Mouse (Mus musculus): Measurements from ENCODE around the gene Cyb5r1.

Cyb5r1 gene

DNA sequence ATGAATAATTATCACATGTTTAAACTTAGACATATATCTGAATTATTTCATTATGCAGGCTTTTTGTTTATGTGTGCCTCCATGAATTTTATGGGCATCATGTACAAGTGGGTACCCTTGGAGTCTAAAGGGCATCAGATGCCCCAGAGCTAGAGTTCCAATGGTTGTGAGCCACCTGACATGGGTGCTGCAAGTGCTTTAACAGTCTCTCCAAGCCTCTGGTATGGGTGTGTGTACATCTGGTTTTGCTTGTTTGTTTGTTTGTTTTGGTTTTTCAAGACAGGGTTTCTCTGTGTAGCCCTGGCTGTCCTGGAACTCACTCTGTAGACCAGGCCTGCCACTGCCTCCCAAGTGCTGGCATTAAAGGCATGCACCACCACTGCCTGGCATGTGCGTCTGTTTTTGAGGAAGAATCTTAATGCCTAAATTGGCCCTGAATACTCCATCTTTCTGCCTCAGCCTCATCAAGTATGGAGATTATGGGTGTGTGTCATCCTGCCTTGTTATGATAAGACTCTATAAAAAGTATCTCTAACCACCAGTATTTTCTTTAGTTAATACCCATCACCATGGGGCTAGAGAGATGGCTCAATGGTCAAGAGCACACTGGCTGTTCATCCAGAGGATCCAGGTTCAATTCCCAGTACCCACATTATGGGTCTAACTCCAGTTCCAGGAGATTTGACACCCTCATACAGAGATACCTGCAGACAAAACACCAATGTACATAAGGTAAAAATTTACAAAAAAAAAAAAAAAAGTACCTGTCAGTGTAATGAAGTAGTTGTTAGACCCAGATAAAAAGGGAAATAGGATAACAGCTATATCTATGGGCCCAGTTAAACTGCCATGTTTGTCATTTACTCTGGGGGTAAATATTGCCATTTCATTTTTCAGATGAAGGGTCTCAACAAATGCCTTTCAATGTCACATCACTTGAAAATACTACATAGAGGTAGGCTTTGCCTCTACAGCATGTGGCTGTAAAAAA, 55.2 kb downstream of the Cyb5r1 start:
- no peak for DNase-seq (ENCODE audit: low read depth, low spot score)
